Mouse (Mus musculus): Measurements from ENCODE around the gene Gps2.

Gps2 gene

GRCm38 (mm10) chr11:69913554-69914371 is at the start of gene Gps2:
Gene Gps2, plus strand, starts transcription at chr11:69913888.
- in situ Hi-C loops (cut with MboI, MseI) = no loop called here

- in situ Hi-C loops (cut with MboI, MseI) = no loop called here
Measured at GRCm38 (mm10) chr11:69864138-69864860, 49.4 kb upstream of the Gps2 start.

- in situ Hi-C loops (cut with MboI, MseI) = no loop called here
Measured at GRCm38 (mm10) chr11:69865561-69865960, 48.1 kb upstream of the Gps2 start.

GRCm38 (mm10) chr11:69867335-69867734 is 46.4 kb upstream of the Gps2 start:
- in situ Hi-C loops (cut with MboI, MseI) = no loop called here

DNA sequence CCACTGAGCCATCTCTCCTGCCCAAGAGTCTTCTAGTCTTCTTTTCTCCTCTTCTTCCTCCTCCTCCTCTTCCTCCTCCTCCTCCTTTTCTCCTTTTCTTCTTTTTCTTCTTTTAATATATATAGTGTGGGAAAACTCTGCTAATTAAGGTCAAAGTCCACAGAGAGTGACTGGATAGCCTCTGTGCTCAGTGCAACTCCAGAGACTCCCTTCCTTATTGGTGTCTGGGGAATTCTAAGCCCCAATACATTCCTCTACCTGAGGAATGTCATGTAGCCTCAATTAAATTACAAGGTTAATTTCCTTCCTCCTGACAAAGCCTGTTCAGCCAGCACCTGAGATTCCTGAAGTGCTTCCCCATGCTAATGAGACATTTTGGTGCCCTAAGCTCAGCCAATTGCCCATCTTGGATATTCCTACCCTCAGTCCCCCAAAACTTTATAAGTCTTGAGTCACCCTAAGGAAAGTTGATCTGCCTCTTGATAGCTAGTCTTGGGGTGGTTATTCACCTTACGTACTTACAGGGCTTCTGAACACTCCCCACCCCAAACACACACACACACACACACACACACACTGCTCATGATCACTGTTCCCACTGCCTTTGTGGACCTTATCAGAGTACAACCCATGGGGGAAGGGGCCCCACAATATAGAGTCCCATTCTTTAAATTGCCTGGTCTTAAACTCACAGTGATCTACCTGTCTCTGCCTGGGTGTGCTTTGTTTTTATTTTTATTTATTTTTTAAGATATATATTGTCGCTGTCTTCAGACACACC is 43.2 kb upstream of the Gps2 start:
- in situ Hi-C loops (cut with MboI, MseI) = no loop called here

- in situ Hi-C loops (cut with MboI, MseI) = no loop called here
Measured at GRCm38 (mm10) chr11:69871822-69872221, 41.9 kb upstream of the Gps2 start.

GRCm38 (mm10) chr11:69872451-69872850 is 41.2 kb upstream of the Gps2 start:
- in situ Hi-C loops (cut with MboI, MseI) = no loop called here

- in situ Hi-C loops (cut with MboI, MseI) = no loop called here
Measured at GRCm38 (mm10) chr11:69876186-69876585, 37.5 kb upstream of the Gps2 start.

- in situ Hi-C loops (cut with MboI, MseI) = no loop called here
Measured at GRCm38 (mm10) chr11:69876867-69877266, 36.8 kb upstream of the Gps2 start.

DNA sequence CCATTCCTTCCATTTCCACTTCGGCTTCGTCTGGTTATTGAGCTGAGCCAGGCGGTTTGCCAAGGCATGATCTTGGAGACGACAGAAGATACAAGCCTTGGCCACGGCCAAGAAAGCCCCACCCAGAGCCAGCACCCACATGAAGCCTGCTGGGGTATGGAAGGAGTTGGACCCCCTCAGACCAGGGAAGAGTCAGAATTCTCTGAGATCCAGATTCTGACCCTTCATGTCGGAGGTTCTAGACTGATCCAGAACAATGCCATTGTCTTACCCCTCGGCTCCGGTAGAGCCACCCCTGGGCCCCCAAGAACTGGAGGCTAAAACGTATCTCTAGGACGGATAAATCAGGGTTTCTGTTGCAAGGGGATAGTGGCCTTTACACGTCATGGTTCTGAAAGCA is 35.8 kb upstream of the Gps2 start, which contains the start of gene Tmem95:
TSS of gene Tmem95 (minus strand) at position 141 of the 400 bp plus-strand sequence.
- in situ Hi-C loops (cut with MboI, MseI) = no loop called here

DNA sequence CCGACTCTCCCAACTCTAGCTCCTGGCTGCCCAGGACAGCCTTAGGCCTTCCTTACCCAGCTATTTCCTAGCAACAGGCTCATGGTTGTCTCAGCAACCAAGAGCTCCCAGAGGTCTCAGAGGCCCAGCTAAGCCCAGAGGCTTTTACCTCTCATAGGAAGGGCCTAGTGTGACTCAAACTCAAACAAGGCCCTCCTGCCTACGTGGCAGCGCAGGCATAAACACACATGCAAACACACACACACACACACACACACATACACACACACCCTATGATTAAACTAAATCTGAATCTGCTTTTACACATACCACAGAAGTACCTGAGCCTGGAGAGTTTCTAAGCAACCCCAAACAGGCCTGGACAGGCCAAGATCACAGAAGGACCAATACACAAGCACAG is 35.3 kb upstream of the Gps2 start:
- in situ Hi-C loops (cut with MboI, MseI) = no loop called here

DNA sequence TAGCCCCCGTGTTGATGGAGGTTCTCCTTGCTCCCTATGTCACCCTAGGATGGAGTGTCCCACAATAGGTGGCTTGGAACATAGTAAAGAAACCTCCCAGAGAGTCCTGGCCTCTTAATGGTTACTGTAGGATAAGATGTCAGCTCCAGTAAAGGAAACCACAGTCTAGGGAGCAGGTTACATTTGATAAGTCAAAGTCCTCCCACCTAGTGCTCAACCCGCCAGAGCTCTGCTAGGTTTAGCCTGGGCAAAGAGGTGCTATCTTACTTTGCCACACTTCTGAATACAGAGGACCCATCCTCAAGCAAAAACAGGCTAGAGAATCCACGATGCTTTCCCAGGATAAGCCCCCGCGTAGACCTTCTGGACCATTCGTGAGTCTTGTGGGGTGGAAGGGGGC is 34.7 kb upstream of the Gps2 start:
- in situ Hi-C loops (cut with MboI, MseI) = no loop called here

DNA sequence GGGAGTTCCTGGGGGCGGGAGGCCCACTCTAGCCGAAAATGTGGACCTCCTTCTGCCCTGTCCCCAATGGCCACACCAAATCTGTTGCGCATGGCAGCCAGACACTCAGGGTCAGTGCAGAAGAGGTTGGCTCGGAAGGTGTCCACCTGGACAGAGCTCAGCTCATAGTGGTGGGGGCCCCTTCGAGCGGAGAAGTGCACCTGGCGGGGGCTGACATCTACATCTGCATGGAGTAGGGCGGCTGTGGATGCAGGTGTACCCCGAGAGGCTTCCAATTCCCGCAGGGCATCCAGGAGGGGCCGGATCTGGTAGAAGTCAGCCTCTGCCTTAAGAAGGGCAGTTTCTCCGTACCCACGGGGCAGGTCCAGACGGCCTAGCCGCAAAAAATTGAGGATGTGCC is 34.0 kb upstream of the Gps2 start:
- in situ Hi-C loops (cut with MboI, MseI) = no loop called here

DNA sequence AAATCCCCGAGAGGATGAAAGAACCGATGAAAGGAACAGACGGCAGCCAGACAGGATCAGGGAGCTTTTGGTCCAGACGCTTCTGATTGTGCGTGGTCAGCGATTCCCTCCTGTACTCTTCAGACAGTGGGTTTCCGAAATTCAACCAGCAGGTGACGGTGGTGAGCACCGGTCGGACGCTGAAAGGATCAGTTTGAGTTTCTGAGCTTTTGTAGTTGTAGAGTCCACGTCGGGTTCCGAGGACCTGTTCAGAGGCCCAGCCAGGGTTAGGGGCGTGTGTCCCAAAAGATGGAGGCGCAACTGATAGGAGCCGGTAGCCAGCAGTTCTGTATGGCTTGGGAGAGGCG is 33.2 kb upstream of the Gps2 start:
- in situ Hi-C loops (cut with MboI, MseI) = no loop called here

GRCm38 (mm10) chr11:69880853-69881603 is 32.7 kb upstream of the Gps2 start, which contains the start of gene Kctd11:
Gene Kctd11, minus strand, starts transcription at chr11:69881406.
- in situ Hi-C loops (cut with MboI, MseI) = no loop called here

GRCm38 (mm10) chr11:69881787-69882670 is 31.7 kb upstream of the Gps2 start:
- in situ Hi-C loops (cut with MboI, MseI) = no loop called here

DNA sequence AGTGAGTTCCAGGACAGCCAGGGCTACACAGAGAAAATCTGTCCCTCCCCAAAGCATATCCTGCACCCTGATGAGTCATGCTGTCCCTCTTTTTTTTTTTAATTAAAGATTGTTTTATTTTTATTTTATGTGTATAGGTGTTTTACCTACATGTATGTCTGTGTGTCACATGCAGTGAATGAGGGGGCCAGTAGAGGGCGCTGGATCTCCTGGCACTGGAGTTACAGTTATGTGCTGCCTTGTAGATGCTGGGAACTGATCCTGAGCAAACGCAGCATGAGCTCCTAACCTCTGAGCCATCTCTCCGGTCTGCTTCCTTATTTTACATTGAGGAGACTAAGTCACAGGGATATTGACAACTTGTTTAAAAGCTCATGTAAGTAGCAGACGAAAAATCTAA is 30.6 kb upstream of the Gps2 start:
- in situ Hi-C loops (cut with MboI, MseI) = no loop called here

DNA sequence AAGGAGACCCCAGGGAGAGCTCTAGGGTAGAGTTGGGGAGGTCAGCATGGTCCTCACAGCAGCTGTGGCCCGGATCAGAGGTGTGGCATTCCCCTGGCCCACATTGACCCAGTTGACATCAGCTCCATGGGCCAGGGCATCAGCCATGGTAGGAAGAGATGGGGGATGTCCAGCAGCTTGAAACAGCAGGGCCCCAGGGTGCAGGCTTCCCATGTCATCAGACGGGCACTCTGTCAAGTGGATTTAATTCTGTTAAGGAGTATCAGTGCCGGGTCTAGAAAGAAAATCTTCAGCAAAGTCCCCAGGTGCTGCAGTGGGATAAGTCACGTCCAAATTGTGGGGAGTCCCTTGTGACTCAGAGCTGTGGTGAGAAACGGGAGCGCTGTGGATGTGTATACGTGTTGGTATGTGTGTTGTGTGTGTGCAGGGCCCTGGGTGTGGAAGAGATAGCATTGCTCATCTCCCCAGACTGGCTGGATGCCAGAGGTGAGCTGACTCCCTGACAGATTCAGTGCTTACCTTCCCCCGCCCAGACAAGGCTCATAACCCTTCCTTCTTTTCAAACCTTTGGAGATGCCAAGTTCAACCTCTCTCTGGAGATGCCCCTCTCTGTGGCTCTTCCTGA is 30.0 kb upstream of the Gps2 start:
- in situ Hi-C loops (cut with MboI, MseI) = no loop called here

DNA sequence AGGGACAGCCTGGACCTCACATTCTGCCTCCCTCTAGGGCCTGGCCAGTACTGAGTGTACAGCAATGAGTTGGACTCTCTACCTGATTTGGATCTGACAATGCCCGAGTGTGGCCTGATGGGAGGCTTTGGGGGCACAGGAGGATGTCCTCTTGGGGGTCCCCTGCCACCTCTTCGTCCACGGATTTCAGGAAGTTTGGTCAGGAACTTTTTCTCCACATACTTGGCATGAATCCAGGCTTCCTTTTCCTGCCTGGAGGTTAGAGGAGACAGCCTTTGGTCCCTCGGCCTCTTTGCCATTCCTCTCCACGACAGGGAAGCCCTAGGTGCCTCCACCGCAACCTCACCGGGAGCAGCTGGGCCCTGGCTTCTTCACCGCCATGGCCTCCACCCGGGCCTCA is 29.4 kb upstream of the Gps2 start:
- in situ Hi-C loops (cut with MboI, MseI) = no loop called here

GRCm38 (mm10) chr11:69884663-69885062 is 29.0 kb upstream of the Gps2 start:
- in situ Hi-C loops (cut with MboI, MseI) = no loop called here

Data from regulatory T cell (primary cell).